Mouse (Mus musculus): ENCODE data around the gene Babam2.
"Not testable (repeated sequence)": the region's sequence is repeated elsewhere in the genome, so short reads cannot be mapped to it uniquely, and the experiment has no call there.

Gene Babam2

GRCm38 (mm10) chr5:31929007-31929406 lies 231.5 kb downstream of the Babam2 start:
- in situ Hi-C loops (cut with MboI; ENCODE audit: low sequenced_read_pairs) = no loop called here

DNA sequence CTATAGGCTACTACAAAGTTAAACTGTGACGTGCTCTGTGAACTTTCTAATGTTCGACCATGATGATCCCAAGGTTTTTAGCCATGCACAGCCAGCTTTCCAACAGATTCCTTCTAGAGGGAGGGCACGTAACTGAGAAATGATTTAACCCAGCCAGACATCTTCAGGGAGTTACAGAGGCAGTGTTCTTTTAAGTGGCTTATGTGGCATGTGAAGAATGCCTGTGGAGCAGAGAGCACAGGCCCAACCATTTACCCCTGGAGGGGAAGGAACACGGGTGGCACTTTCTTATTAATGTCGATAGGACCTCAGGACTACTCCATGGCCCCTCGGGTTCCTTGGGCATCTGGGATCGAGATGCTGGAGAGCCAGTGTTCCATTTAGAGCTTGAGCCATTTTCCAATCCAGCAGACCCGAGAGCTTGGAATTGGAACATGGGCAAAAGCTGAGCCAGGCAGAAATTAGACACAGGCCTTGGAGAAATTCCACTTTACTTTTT lies 233.7 kb downstream of the Babam2 start:
- in situ Hi-C loops (cut with MboI; ENCODE audit: low sequenced_read_pairs) = no loop called here

DNA sequence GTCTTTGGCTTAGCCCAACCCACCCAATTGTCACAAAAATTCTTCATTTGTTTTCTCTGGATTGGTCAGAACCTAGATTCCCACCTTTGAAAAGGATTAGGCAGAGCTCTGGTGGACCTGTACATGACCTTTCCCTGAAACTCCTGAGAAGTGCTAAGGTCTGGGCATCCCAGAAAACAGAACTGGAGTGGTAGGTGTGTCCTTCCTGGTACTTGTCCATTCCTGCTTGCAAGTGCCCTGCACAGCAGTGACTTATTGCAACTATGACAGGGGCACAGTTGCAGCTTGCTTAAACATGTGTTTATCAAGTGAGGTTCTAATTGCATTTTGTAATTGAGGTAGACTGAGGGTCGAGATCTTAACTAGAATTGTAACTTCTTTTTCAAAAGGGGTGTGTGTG lies 234.2 kb downstream of the Babam2 start:
- in situ Hi-C loops (cut with MboI; ENCODE audit: low sequenced_read_pairs) = no loop called here

DNA sequence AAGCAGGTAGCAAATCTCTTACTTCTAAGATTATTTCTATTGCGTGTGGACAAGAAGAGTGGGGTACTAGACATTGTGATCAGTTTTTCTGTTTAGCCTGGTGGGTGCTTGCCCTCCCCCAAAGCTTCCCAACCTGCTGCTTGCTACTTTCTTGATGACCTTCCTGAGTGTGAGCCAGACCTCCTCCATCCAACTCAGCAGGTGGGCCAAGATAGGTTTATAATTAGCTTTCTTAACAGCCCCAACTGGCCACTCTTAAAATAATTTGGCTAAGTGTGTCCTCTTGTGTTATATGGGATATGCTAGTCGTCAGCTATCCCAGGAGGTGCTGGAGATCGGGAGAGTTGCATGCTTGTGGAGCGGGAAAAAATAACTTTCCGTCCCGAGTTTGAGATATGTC lies 235.8 kb downstream of the Babam2 start:
- in situ Hi-C loops (cut with MboI; ENCODE audit: low sequenced_read_pairs) = no loop called here

- in situ Hi-C loops (cut with MboI; ENCODE audit: low sequenced_read_pairs) = no loop called here
Measured at GRCm38 (mm10) chr5:31934397-31934796, 236.9 kb downstream of the Babam2 start.

GRCm38 (mm10) chr5:31935936-31936335 lies 238.5 kb downstream of the Babam2 start:
- in situ Hi-C loops (cut with MboI; ENCODE audit: low sequenced_read_pairs) = no loop called here

GRCm38 (mm10) chr5:31936523-31936922 lies 239.0 kb downstream of the Babam2 start:
- in situ Hi-C loops (cut with MboI; ENCODE audit: low sequenced_read_pairs) = no loop called here

- in situ Hi-C loops (cut with MboI; ENCODE audit: low sequenced_read_pairs) = no loop called here
Measured at GRCm38 (mm10) chr5:31940876-31941275, 243.4 kb downstream of the Babam2 start.

GRCm38 (mm10) chr5:31947185-31947584 lies 249.7 kb downstream of the Babam2 start:
- in situ Hi-C loops (cut with MboI; ENCODE audit: low sequenced_read_pairs) = no loop called here

DNA sequence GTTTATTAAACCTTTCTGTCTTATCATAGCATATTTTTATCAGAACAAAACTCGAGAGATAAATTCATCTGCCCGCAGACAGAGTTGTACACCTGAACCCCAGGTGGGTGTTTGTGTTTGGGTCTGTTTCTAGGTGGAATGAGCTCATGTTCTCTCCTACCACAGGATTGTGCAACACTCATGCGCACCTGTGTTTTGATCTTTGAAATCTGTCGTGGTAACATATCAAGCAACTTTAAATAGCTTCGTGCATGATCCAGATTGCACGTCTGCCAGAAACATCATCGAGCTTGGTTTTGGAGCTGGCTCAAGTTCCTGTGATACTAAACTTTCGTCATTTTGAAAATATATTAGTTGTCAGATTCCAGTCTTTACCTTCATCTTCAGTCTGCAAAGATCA lies 251.9 kb downstream of the Babam2 start:
- in situ Hi-C loops (cut with MboI; ENCODE audit: low sequenced_read_pairs) = no loop called here

DNA sequence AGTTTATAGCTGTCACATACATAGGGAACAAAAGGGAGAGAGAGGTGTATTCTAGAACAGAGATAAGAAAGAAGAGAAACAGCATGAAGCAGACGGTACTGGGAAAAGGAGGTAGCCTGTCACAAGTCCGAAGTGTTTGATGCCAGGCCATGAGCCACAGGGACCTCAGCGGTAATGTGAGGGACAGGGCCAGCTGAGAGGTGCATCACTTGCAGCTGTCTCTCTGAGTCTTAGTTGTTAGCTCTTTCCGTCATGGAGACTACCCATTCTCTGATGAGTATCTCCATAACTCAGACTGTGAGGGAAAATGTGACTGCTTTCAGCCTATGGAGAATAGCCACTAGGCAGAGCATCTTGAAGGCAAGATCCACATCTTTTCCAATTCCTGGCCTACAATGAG lies 253.0 kb downstream of the Babam2 start:
- in situ Hi-C loops (cut with MboI; ENCODE audit: low sequenced_read_pairs) = no loop called here

- in situ Hi-C loops (cut with MboI; ENCODE audit: low sequenced_read_pairs) = no loop called here
Measured at GRCm38 (mm10) chr5:31955184-31955583, 257.7 kb downstream of the Babam2 start.

- in situ Hi-C loops (cut with MboI; ENCODE audit: low sequenced_read_pairs) = no loop called here
Measured at GRCm38 (mm10) chr5:31956336-31956735, 258.9 kb downstream of the Babam2 start.

DNA sequence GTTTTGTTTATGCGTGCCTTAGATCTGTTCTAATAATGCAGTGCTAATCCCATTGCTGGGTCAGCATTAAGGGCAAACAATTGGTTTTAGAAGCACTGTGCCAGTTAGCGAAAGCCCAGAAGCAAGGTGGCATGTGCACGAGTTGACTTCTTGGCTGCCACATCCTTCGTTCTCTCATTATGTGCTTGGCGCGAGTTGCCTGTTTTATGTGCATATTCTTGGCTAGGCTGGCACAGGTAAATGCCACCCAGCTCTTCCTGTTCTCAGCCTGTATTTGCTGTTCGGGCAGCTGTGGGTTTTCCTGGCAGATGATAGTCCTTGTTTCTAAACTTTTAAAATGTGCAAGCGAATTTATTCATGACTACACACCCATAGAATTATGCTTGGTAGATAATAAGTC lies 262.4 kb downstream of the Babam2 start:
- in situ Hi-C loops (cut with MboI; ENCODE audit: low sequenced_read_pairs) = no loop called here

GRCm38 (mm10) chr5:31961423-31961822 lies 263.9 kb downstream of the Babam2 start:
- in situ Hi-C loops (cut with MboI; ENCODE audit: low sequenced_read_pairs) = no loop called here

DNA sequence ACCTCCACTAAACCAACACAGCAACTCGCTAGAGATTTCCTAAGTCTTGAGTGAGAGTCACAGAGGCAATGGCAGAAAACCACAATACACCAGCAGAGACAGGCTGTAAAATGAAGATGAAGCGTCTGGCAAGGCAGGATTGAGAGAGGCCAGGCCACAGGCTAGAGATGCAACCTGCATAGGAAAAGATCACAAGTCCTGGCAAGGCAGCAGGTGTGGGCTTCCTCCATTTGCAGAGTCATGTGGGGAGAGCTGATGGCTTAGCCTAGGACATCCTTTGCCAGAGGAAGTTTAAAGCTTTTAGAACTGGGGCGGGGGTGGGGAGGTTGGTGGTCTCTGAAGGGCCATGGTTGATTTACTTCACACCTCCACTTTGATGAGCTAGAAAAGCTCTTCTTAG lies 264.9 kb downstream of the Babam2 start:
- in situ Hi-C loops (cut with MboI; ENCODE audit: low sequenced_read_pairs) = no loop called here

GRCm38 (mm10) chr5:31963352-31963751 lies 265.9 kb downstream of the Babam2 start:
- in situ Hi-C loops (cut with MboI; ENCODE audit: low sequenced_read_pairs) = no loop called here

- in situ Hi-C loops (cut with MboI; ENCODE audit: low sequenced_read_pairs) = no loop called here
Measured at GRCm38 (mm10) chr5:31963851-31964250, 266.4 kb downstream of the Babam2 start.

DNA sequence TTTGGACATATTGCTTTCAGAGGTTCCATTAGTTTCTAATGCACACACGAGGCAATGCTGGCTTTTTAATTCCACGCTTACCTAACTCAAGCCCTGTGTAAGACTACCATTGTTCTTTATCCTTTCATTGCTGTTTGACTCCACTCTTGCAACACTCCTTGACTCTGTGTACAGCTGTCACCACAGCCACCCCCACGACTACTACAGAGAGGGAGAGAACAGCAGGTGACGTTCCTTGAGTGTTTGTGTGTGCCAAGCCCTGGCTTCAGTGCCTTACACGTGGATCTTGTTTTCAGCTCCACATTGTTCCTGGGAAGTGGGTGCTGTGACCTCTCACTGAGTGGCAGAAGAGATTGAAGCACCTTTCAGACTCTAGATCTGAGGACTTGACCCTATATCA lies 269.3 kb downstream of the Babam2 start:
- in situ Hi-C loops (cut with MboI; ENCODE audit: low sequenced_read_pairs) = no loop called here

DNA sequence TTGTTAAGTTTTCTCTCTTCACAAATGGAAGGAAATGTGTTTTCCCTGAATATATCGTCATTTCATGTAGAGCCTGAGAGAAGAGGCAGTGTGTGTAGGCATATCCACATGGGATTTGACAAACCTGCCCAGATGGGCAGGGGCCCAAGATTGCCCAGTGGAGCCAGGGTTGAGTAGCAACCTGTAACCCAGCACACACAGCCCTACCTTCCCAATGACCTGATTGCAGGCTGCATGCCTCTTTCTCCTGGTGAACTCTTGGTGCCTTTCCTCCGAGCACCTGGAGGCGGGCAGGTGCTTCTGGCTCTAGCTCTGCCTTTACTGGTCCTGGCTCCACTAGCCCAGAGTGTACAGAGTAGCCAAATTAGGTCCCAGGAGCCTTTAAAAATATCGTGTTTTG lies 270.0 kb downstream of the Babam2 start:
- in situ Hi-C loops (cut with MboI; ENCODE audit: low sequenced_read_pairs) = no loop called here

DNA sequence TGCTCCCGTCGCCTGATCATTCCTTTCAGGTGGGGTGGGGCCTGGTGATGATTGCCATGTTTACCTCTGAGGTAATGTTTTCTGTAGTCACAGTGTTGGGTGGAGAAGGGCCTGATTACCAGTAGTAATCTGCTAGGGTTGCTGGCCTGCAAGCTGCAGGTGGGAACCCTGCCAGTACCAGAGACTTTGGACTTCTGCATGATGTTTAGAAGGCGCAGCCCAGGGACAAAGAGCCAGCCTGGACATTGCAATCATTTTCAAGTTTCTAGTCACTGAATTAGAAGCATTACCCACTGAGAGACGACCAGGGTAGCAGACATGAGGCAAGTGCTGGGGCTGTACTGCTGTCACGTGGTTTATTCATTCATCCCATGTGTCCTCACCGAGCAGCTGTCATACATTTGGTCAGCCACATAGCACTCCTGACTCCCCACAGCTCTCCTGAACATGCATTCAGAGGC lies 270.6 kb downstream of the Babam2 start:
- in situ Hi-C loops (cut with MboI; ENCODE audit: low sequenced_read_pairs) = no loop called here

- in situ Hi-C loops (cut with MboI; ENCODE audit: low sequenced_read_pairs) = not testable (repeated sequence)
Measured at GRCm38 (mm10) chr5:31972416-31972815, 274.9 kb downstream of the Babam2 start.

- in situ Hi-C loops (cut with MboI; ENCODE audit: low sequenced_read_pairs) = no loop called here
Measured at GRCm38 (mm10) chr5:31974614-31975168, 277.2 kb downstream of the Babam2 start.
